Mouse (Mus musculus) cerebellum, adult 18-20 months (tissue): ENCODE measurements around the gene Olfr535.
"Not testable (repeated sequence)": the region's sequence is repeated elsewhere in the genome, so short reads cannot be mapped to it uniquely, and the experiment has no call there.

Experiments used
- DNase-seq, 2 experiments: peaks; one replicate each; pipeline ENCODE4 v3.0.0; 2021

Gene Olfr535

DNA sequence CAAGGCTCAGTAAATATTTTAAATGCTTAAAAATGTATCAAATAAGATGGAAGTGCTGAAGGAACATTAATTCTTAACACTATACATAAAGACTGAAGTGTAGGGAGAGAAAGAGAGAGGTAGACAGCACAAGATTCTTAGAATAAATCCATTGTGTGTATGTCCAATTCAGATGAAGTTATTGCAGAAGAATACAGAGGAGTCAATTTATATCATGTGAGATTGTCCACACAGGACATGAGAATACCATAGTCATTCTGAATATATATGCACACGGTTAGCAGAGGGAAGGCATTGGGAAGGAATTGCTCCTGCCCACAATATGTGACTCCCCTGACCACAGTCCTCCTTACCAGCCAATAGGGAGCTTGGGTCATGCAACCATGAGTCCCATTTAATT lies at the start of gene Olfr535:
Olfr535 (plus strand) TSS at position 301 of the 400 bp plus-strand sequence.
- no peak for DNase-seq

DNA sequence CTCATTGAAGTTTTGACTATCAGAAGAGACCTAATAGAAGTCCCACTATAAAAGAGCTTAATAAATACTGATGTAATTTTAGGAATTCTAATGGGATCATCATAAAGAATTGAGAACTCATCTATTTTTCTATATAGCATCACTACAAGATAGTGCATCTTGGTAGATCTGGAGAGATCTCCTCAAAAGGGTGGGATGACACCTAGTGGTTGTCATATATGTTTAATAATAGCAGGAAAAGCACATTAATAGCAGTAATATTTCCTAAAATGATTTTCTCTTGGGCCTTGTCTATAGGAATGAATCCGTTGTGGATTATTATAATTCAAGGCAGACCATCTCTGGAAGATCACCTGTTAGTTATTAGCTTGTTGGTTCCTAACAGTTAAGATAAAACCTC lies 40.9 kb upstream of the Olfr535 start:
- no peak for DNase-seq

DNA sequence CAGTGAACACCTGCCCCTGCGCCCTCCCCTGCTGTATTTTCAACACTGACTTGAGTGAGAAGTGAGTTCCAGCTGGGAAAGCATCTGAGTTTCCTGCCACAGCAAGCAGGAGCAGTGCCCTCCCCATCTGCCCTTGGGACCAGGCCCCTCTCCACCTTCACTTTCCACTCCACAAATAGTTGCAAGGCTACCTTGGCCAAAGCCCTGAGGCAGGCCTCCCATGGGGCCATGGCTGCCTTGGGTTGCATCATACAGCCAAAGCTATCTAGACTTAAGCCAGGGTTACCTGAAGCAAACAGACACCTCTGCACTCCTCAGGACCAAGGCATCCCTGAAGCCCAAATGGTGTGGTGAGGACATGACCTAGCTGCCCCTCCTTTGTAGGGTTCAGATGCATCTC lies 20.9 kb upstream of the Olfr535 start, which contains the start of gene Olfr533:
Olfr533 (plus strand) TSS at position 301 of the 400 bp plus-strand sequence.
- DNase-seq: not testable (repeated sequence)

DNA sequence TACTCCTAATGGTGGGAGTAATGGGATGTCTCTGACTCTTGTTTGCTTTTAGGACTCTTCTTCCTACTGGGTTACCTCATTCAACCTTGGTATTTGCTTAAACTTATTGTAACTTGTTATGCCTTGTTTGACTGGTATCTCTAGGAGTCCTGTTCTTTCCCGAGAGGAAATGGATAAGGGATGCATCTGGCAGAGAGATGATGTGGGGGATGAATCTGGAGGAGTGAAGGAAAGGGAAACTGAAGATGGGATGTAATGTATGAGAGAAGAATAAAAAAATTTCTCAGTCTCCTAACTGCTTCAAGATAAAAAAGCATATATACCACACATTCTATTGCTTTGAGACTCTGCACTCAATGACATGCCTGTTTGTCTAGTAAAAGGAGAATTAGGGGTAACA lies 6.1 kb upstream of the Olfr535 start:
- no peak for DNase-seq

DNA sequence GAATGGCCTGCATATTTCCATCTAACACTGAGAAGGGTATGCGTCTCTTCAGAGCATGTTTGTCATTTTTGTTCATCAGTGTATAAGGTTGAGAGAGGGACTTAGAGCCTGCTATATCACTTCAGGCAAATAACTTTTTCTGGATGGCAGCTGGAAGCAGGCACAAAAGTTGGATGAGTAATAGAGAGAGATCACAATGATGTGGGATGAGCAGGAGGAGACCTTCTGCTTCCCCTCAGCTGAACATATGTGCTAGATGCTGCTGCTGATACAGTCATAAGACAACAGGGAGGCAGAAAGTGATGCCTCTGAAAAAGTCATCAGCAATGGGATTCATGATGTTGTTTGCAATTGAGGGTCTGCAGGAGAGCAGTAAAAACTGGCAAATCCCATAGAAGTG lies 5.3 kb upstream of the Olfr535 start:
- DNase-seq: no peak

DNA sequence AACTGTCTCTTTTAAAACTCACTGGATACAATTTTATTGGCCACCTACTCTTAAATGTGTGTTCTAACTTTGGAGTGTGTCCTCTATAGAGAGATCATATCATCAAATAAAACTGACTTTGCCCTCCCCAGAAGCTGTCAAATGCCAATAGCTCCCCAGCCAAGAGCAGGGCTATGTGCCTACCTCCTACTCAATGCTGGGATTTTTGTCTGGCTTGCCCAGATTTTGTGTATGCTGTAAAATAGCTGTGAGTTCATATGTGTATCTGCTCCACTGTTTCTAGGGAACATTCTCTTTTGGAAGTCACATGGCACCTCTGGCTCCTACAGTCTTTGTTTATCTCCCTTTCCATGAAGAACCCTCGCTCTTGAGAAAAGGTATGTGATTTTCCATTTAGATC lies 5.0 kb downstream of the Olfr535 start:
- no peak for DNase-seq

DNA sequence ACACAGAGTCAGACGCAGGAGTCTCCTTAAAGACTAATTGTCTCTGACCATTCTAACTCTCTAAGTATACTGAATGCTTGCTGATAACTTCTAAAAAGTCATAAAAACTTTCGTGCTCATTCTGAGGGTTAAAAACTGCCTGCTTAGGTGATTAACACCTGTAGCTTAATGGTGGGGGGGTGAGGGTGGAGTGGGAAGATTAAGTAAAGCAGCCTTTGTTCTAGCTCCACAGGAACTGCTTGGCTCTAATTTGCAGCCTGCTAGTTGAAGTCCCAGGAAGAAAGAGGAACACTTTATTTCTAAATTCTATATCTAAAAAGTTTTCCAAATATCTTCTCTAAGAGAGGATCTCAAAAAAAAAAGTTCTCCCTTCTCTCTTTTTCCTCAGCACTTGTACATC lies 10.2 kb downstream of the Olfr535 start:
- DNase-seq: no peak

DNA sequence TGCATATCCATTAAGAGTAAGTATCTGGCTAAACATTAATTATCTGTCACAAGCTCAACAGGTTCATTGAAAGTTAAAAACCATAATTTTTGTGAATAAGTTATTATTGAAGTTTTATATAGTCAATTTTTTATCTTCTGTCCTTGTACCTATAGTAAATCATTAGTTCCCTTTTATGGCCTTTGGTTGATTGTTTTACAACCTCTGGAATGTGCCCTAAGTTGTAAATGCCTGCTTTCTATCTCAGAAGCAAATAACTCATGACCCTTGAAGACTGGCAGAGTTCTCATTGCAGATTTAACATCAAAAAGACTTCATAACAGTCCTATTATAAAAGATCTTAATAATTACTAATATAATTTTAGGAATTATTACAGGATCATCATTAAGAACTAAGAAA lies 10.7 kb downstream of the Olfr535 start:
- DNase-seq: no peak

DNA sequence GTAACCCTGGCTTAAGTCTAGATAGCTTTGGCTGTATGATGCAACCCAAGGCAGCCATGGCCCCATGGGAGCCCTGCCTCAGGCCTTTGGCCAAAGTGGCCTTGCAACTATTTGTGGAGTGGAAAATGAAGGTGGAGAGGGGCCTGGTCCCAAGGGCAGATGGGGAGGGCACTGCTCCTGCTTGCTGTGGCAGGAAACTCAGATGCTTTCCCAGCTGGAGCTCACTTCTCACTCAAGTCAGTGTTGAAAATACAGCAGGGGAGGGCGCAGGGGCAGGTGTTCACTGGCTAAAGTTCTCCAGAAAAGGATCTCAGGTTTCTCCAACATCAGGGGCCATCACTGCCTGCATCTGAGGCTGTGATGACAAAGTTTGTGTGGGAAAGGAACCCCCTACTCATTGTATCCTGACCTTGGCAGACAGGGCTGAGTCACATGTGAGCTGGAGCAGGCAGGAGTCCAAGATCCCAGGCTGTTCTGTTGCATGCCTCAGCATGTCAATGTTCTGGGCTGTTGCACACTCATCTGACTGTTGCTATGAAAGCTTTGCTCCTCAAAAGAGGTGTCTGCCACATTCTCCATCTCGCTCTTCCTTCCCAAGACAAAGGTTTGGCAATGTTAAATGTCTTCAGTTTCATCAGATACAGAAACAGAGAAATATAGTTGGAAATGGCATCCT lies 23.5 kb downstream of the Olfr535 start, which contains the start of gene Olfr536:
Olfr536 (minus strand) TSS at position 51 of the 676 bp plus-strand sequence.
- not testable (repeated sequence) for DNase-seq

DNA sequence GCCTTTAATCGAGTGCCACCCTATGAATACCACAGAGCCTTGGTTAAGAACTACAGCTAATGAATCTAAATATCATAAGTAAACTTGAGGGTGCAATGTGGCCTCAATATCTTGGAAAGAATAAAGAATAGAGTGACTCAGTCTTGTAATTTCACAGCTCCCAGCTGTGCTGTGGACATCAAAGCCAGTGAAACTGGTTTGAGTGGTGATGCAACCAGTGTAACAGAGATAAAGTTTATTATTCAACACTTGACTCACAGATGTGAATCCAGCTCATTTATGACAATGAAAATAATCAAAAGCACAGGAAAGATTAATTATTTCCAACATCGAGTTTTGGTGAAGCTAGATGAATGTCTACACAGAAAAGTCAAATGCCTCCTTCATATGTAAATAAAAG lies 55.7 kb downstream of the Olfr535 start:
- no peak for DNase-seq
